Mouse (Mus musculus): ENCODE results near the gene Hoxa11. TPM values are rescaled to one million over a fixed set of nuclear protein-coding genes. Genes with fewer than 3 reads are reported as not detected.

The Hoxa11 gene
- polyA plus RNA-seq, 1 experiment from 2014 or later = not detected

GRCm38 (mm10) chr6:52229558-52230416 is 15.8 kb downstream of the Hoxa11 start:
- Histone ChIP-seq H3K4me3 (ENCODE audit: control insufficient read depth in 1 of 2, insufficient read depth in 1 of 2, low read depth in 1 of 2, low read length in 2 of 2) (no peak overlapping the region), H3K9ac (ENCODE audit: low read length) (no peak overlapping the region), H3K36me3 (ENCODE audit: control insufficient read depth, insufficient read depth, low read length) (no peaks in the 10 kb centered on the region), H3K4me2 (ENCODE audit: low read length) (no peak overlapping the region), H3K27ac (replicated peaks in 1 of 2; ENCODE audit: control insufficient read depth in 1 of 2, insufficient read depth in 1 of 2, low read depth in 2 of 2, low read length in 2 of 2) (no peak overlapping the region), H3K9me3 (ENCODE audit: control insufficient read depth, low read length) (no peaks in the 10 kb centered on the region), H3K4me1 (ENCODE audit: control insufficient read depth in 2 of 2, insufficient read depth in 2 of 2, low read length in 2 of 2) (no peaks in the 10 kb centered on the region; a peak in 1 of 4 replicates), H3K27me3 (ENCODE audit: control insufficient read depth, insufficient read depth, low read length) (peaks cover 98% of the 10 kb centered on the region)
- WGBS = 2% methylated on average over 43 of the region's 44 CpGs
- no peak for ATAC-seq (ENCODE audit: insufficient number of reproducible peaks, insufficient read depth, low FRiP score, low read depth)

- WGBS = 2% methylated on average over 38 of the region's 38 CpGs
- H3K4me1 ChIP-seq (ENCODE audit: control insufficient read depth in 2 of 2, insufficient read depth in 2 of 2, low read length in 2 of 2) = no peaks in the 10 kb centered on the region; a peak in 1 of 4 replicates
- H3K27me3 ChIP-seq (ENCODE audit: control insufficient read depth, insufficient read depth, low read length) = peaks cover 98% of the 10 kb centered on the region
- no peaks in the 10 kb centered on the region for H3K9me3 ChIP-seq (ENCODE audit: control insufficient read depth, low read length)
- no peak overlapping the region for H3K4me2 ChIP-seq (ENCODE audit: low read length)
- no peak overlapping the region for H3K27ac ChIP-seq (replicated peaks in 1 of 2; ENCODE audit: control insufficient read depth in 1 of 2, insufficient read depth in 1 of 2, low read depth in 2 of 2, low read length in 2 of 2)
- H3K36me3 ChIP-seq (ENCODE audit: control insufficient read depth, insufficient read depth, low read length) = no peaks in the 10 kb centered on the region
- ATAC-seq (ENCODE audit: insufficient number of reproducible peaks, insufficient read depth, low FRiP score, low read depth) = no peak
- H3K4me3 ChIP-seq (ENCODE audit: control insufficient read depth in 1 of 2, insufficient read depth in 1 of 2, low read depth in 1 of 2, low read length in 2 of 2) = no peak overlapping the region
- H3K9ac ChIP-seq (ENCODE audit: low read length) = no peak overlapping the region
Measured at GRCm38 (mm10) chr6:52228475-52229465, 16.8 kb downstream of the Hoxa11 start.

DNA sequence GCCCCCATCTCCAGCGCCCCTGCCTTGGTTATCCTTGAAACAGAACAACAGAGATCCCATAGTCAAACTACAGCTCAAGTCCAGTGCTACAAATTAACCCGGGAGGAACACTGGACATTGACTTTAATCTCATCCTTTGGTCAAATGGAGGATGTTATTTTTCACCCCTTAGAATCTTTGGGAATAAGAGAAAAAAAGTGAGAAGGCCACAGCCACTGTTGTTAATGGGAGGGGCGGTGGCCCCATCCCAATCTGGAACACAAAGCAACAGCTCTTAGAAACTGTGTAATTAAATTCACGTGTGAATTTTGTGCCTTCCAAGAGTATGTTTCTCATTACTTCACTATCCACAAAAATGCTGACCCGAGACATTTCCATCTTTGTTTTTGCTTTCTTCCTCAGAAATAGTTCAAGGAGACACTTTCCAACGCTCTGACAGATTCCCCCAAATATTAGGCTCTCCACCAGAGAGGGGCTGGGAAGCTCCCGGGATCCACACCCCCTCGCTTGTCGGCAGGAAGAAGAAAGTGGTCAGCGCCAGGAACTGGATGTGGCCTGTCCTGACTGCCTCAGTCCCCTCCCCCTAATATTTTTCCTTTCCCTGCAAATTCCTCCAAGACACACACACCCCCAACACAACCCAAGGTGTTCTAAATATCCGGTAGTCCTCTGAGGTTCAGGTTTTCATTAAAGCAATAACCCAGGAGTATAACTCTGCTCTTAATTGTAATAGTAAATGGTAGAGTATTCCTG is 18.0 kb downstream of the Hoxa11 start:
- peaks cover 98% of the 10 kb centered on the region for H3K27me3 ChIP-seq (ENCODE audit: control insufficient read depth, insufficient read depth, low read length)
- no peak overlapping the region for H3K4me2 ChIP-seq (ENCODE audit: low read length)
- H3K4me3 ChIP-seq (ENCODE audit: control insufficient read depth in 1 of 2, insufficient read depth in 1 of 2, low read depth in 1 of 2, low read length in 2 of 2) = no peak overlapping the region
- no peaks in the 10 kb centered on the region for H3K9me3 ChIP-seq (ENCODE audit: control insufficient read depth, low read length)
- no peak for ATAC-seq (ENCODE audit: insufficient number of reproducible peaks, insufficient read depth, low FRiP score, low read depth)
- H3K4me1 ChIP-seq (ENCODE audit: control insufficient read depth in 2 of 2, insufficient read depth in 2 of 2, low read length in 2 of 2) = no peaks in the 10 kb centered on the region; a peak in 1 of 4 replicates
- H3K27ac ChIP-seq (replicated peaks in 1 of 2; ENCODE audit: control insufficient read depth in 1 of 2, insufficient read depth in 1 of 2, low read depth in 2 of 2, low read length in 2 of 2) = no peak overlapping the region
- 5% methylated on average over 11 of the region's 11 CpGs for WGBS
- H3K36me3 ChIP-seq (ENCODE audit: control insufficient read depth, insufficient read depth, low read length) = no peaks in the 10 kb centered on the region
- H3K9ac ChIP-seq (ENCODE audit: low read length) = no peak overlapping the region

- H3K9ac ChIP-seq (ENCODE audit: low read length) = no peak overlapping the region
- H3K4me2 ChIP-seq (ENCODE audit: low read length) = no peak overlapping the region
- H3K27me3 ChIP-seq (ENCODE audit: control insufficient read depth, insufficient read depth, low read length) = peaks cover 98% of the 10 kb centered on the region
- WGBS = 2% methylated on average over 26 of the region's 26 CpGs
- no peaks in the 10 kb centered on the region for H3K9me3 ChIP-seq (ENCODE audit: control insufficient read depth, low read length)
- H3K27ac ChIP-seq (replicated peaks in 1 of 2; ENCODE audit: control insufficient read depth in 1 of 2, insufficient read depth in 1 of 2, low read depth in 2 of 2, low read length in 2 of 2) = no peak overlapping the region
- H3K36me3 ChIP-seq (ENCODE audit: control insufficient read depth, insufficient read depth, low read length) = no peaks in the 10 kb centered on the region
- H3K4me3 ChIP-seq (ENCODE audit: control insufficient read depth in 1 of 2, insufficient read depth in 1 of 2, low read depth in 1 of 2, low read length in 2 of 2) = no peak overlapping the region
- H3K4me1 ChIP-seq (ENCODE audit: control insufficient read depth in 2 of 2, insufficient read depth in 2 of 2, low read length in 2 of 2) = peaks cover 0 to 3% of the 10 kb centered on the region in 2 experiments; a peak in 1 of 4 replicates
- no peak for ATAC-seq (ENCODE audit: insufficient number of reproducible peaks, insufficient read depth, low FRiP score, low read depth)
Measured at GRCm38 (mm10) chr6:52226569-52227257, 18.9 kb downstream of the Hoxa11 start.

DNA sequence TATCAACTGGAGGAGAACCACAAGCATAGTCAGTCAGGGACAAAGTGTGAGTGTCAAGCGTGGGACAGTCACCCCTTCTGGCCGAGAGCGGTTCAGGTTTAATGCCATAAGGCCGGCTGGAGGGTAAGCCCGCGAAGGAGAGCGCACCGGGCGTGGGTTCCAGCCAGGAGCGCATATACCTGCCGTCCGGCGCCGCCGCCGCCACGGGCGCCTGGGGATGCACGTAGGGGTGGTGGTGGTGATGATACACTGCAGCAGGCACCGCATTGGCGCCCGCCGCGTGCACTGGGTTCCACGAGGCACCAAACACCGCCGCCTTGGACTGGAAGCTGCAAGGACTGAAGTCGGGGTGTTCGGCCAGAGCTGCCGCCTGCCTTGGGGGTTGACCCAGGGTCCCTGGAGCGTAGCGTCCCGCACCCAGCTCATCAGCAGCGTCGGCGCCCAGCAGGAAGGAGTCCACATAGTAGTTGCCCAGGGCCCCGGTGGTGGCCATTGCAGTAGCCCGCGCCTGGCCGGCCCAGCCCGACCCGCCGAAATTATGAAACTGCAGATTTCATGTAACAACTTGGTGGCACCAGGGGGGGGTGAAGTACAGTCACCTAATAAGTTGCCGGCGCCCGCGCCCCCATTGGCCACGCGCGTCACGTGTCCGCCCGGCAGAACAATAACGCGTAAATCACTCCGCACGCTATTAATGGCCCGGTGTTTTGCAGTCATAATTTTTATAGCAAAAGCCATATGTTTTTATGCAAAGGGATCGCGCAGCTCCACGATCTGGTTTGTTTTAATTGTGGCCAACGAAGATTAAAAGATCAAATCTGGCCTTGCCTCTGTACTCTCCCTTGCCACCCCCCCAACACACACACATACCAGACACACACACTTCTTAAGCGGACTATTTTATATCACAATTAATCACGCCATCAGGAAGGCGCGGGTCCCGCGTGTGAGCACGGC is 19.7 kb downstream of the Hoxa11 start:
- Histone ChIP-seq H3K27me3 (ENCODE audit: control insufficient read depth, insufficient read depth, low read length) (peaks cover 99% of the 10 kb centered on the region), H3K36me3 (ENCODE audit: control insufficient read depth, insufficient read depth, low read length) (no peaks in the 10 kb centered on the region), H3K4me1 (ENCODE audit: control insufficient read depth in 2 of 2, insufficient read depth in 2 of 2, low read length in 2 of 2) (peaks cover 2 to 6% of the 10 kb centered on the region in 2 experiments; a peak in 1 of 4 replicates), H3K4me2 (ENCODE audit: low read length) (no peak overlapping the region), H3K9me3 (ENCODE audit: control insufficient read depth, low read length) (no peaks in the 10 kb centered on the region), H3K9ac (ENCODE audit: low read length) (no peak overlapping the region), H3K4me3 (ENCODE audit: control insufficient read depth in 1 of 2, insufficient read depth in 1 of 2, low read depth in 1 of 2, low read length in 2 of 2) (peak overlapping the region in 1 of 2 experiments; percentile 7; a peak in 1 of 4 replicates), H3K27ac (replicated peaks in 1 of 2; ENCODE audit: control insufficient read depth in 1 of 2, insufficient read depth in 1 of 2, low read depth in 2 of 2, low read length in 2 of 2) (no peak overlapping the region)
- ATAC-seq (ENCODE audit: insufficient number of reproducible peaks, insufficient read depth, low FRiP score, low read depth) = no peak
- WGBS = 2% methylated on average over 69 of the region's 69 CpGs

GRCm38 (mm10) chr6:52224895-52225611 is 20.6 kb downstream of the Hoxa11 start:
- H3K4me2 ChIP-seq (ENCODE audit: low read length) = no peak overlapping the region
- 3% methylated on average over 36 of the region's 36 CpGs for WGBS

More at GRCm38 (mm10) chr6:52224895-52225611, 20.6 kb downstream of the Hoxa11 start:
- Histone ChIP-seq H3K4me3 (ENCODE audit: control insufficient read depth in 1 of 2, insufficient read depth in 1 of 2, low read depth in 1 of 2, low read length in 2 of 2) (peak overlapping the region in 1 of 2 experiments; percentile 7; a peak in 1 of 4 replicates), H3K4me1 (ENCODE audit: control insufficient read depth in 2 of 2, insufficient read depth in 2 of 2, low read length in 2 of 2) (peaks cover 2 to 6% of the 10 kb centered on the region in 2 experiments; a peak in 1 of 4 replicates), H3K9me3 (ENCODE audit: control insufficient read depth, low read length) (no peaks in the 10 kb centered on the region), H3K27me3 (ENCODE audit: control insufficient read depth, insufficient read depth, low read length) (peaks cover 99% of the 10 kb centered on the region), H3K36me3 (ENCODE audit: control insufficient read depth, insufficient read depth, low read length) (no peaks in the 10 kb centered on the region), H3K27ac (replicated peaks in 1 of 2; ENCODE audit: control insufficient read depth in 1 of 2, insufficient read depth in 1 of 2, low read depth in 2 of 2, low read length in 2 of 2) (no peak overlapping the region), H3K9ac (ENCODE audit: low read length) (no peak overlapping the region)
- no peak for ATAC-seq (ENCODE audit: insufficient number of reproducible peaks, insufficient read depth, low FRiP score, low read depth)
